Mouse (Mus musculus) cortical plate, adult 2 months (tissue): ENCODE results near the gene Mafk. TPM values are rescaled to one million over a fixed set of nuclear protein-coding genes. Genes with fewer than 3 reads are reported as not detected.

ENCODE experiments used
- H3K27ac ChIP-seq: fragments of 200-500 bp; 2 replicates; pipeline ENCODE4 v1.5.1; 2012; ENCODE audit warnings: low read length, control low read depth, inconsistent platforms; ENCODE audit not compliant: insufficient read depth
- H3K4me1 ChIP-seq: fragments of 200-500 bp; 2 replicates; pipeline ENCODE4 v1.6.1; 2011; ENCODE audit warnings: low read length; ENCODE audit not compliant: control insufficient read depth, insufficient read depth
- H3K4me3 ChIP-seq: fragments of 200-500 bp; 2 replicates; pipeline ENCODE4 v1.5.1; 2011; ENCODE audit warnings: mild to moderate bottlenecking, low read length, control low read depth; ENCODE audit not compliant: insufficient read depth
- CTCF ChIP-seq: fragments of 200-500 bp; IDR thresholded peaks from 2 replicates; pipeline ENCODE4 v1.5.1; 2011; ENCODE audit warnings: mild to moderate bottlenecking, control low read depth, low read length; ENCODE audit not compliant: insufficient read depth; ENCODE audit errors: extremely low read depth
- POLR2A ChIP-seq: fragments of 200-500 bp; IDR thresholded peaks from 2 replicates; pipeline ENCODE4 v1.6.1; 2011; ENCODE audit warnings: mild to moderate bottlenecking, low read length, control low read depth; ENCODE audit not compliant: insufficient read depth; ENCODE audit errors: extremely low read depth
- polyA plus RNA-seq: library from polyadenylated mRNA; depleted of rRNA; stranded (reverse); fragments of >200 nt; gene quantifications from 2 replicates; pipeline ENCODE4 v1.2.3, GENCODE M21; 2012

Gene Mafk
- polyA plus RNA-seq, 1 experiment = 7.9 TPM

- Histone ChIP-seq H3K27ac (no peak overlapping the region), H3K4me1 (no peaks in the 10 kb centered on the region), H3K4me3 (no peak overlapping the region)
- TF ChIP-seq CTCF = no peak
- no peak for TF ChIP-seq POLR2A
Measured at GRCm38 (mm10) chr5:139815964-139816363, 24.7 kb downstream of the Mafk start.

GRCm38 (mm10) chr5:139816445-139816844 is 25.1 kb downstream of the Mafk start:
- no peak for TF ChIP-seq CTCF
- TF ChIP-seq POLR2A = no peak
- H3K4me1 ChIP-seq = no peaks in the 10 kb centered on the region
- H3K27ac ChIP-seq = no peak overlapping the region
- H3K4me3 ChIP-seq = no peak overlapping the region

GRCm38 (mm10) chr5:139817292-139817691 is 26.0 kb downstream of the Mafk start:
- no peaks in the 10 kb centered on the region for H3K4me1 ChIP-seq
- TF ChIP-seq POLR2A (no peak), CTCF (peak; percentile 60)
- H3K4me3 ChIP-seq = no peak overlapping the region
- H3K27ac ChIP-seq = no peak overlapping the region

- H3K4me3 ChIP-seq = no peak overlapping the region
- TF ChIP-seq CTCF (no peak), POLR2A (no peak)
- H3K27ac ChIP-seq = no peak overlapping the region
- no peaks in the 10 kb centered on the region for H3K4me1 ChIP-seq
Measured at GRCm38 (mm10) chr5:139818056-139818455, 26.7 kb downstream of the Mafk start.

- TF ChIP-seq POLR2A (no peak), CTCF (peak; percentile 54)
- no peak overlapping the region for H3K27ac ChIP-seq
- H3K4me1 ChIP-seq = no peaks in the 10 kb centered on the region
- no peak overlapping the region for H3K4me3 ChIP-seq
Measured at GRCm38 (mm10) chr5:139818801-139819200, 27.5 kb downstream of the Mafk start.

GRCm38 (mm10) chr5:139819538-139820181 is 28.3 kb downstream of the Mafk start, which contains the start of gene Tmem184a:
Gene Tmem184a (minus strand): TSS chr5:139819917.
- no peak within 1 kb of the TSS for H3K27ac ChIP-seq
- no peak within 1 kb of the TSS for H3K4me3 ChIP-seq
- H3K4me1 ChIP-seq = no peaks in the 10 kb centered on the region
- TF ChIP-seq POLR2A (no peak), CTCF (no peak)

- no peak overlapping the region for H3K4me3 ChIP-seq
- TF ChIP-seq POLR2A (no peak), CTCF (no peak)
- H3K4me1 ChIP-seq = peaks cover 4% of the 10 kb centered on the region
- no peak overlapping the region for H3K27ac ChIP-seq
Measured at GRCm38 (mm10) chr5:139821466-139822459, 30.4 kb downstream of the Mafk start.

GRCm38 (mm10) chr5:139824531-139824930 is 33.2 kb downstream of the Mafk start:
- H3K27ac ChIP-seq = no peak overlapping the region
- H3K4me3 ChIP-seq = no peak overlapping the region
- TF ChIP-seq CTCF = no peak
- TF ChIP-seq POLR2A = no peak
- H3K4me1 ChIP-seq = peaks cover 4% of the 10 kb centered on the region

GRCm38 (mm10) chr5:139825947-139826346 is 34.6 kb downstream of the Mafk start:
- H3K4me3 ChIP-seq = peak overlapping the region; percentile 68
- no peak overlapping the region for H3K27ac ChIP-seq
- H3K4me1 ChIP-seq = peaks cover 4% of the 10 kb centered on the region
- TF ChIP-seq CTCF (no peak), POLR2A (no peak)
